ENCODE assay signal across 21 mouse cellular contexts in the genomic region with DNA sequence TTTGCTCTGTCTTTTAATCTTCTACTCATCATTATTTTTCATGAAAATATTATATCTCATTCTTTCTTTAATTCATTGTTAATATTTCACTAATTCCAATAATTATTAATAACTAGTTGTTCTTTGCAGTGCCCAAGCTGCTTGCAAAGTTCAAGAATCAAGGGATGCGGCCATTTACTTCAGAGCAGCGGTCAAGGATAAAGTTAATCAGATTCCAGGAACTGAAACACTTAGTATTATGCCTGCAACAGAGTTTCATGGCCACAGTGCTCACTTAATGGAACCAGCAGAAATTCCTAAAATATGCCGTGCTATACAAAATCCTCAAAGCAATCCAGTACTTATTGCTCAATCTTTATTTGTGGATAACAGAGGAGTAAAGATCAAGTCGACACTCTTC.
DNase-seq lines count a peak whose midpoint lies in the region; ATAC-seq and TF ChIP-seq lines count a peak whose summit lies in the region.
"Had no signal": no experiment of that assay in that cellular context is flagged by ENCODE, and none has a peak within 500 bp of the region (broad histone marks: within the 10 kb centered on the region; RNA-seq: fewer than 3 reads in every experiment).

No protein-coding gene starts in this region.

- TF ChIP-seq POLR2A in kidney, adult 2 months (IDR thresholded peaks at IDR 0.05; ENCODE audit: low read depth, low read length) = no peak

- peak; percentile 80 for DNase-seq in kidney, adult 2 months
- no peak for DNase-seq in kidney, postnatal 14 days
- peak; percentile 7 to 21 for DNase-seq in kidney, adult 8-10 months
- peak; percentile 69 for DNase-seq in kidney, adult 9 months
- DNase-seq: adrenal gland, adult 2 months; adrenal gland, adult 8-10 months; adrenal gland, postnatal 10 days; adrenal gland, postnatal 14 days; adrenal gland, postnatal 25 days; adrenal gland, postnatal 36 days; B cell, adult 2 months; cerebellum, adult 11 months; cerebellum, adult 11-12 months; cerebellum, adult 18-20 months had no signal

- H3K4me1 ChIP-seq in kidney, adult 2 months (ENCODE audit: control insufficient read depth, insufficient read depth, low read length) = peaks cover 7% of the 10 kb centered on the region
- H3K4me1 ChIP-seq in kidney, embryonic 16.5 days (ENCODE audit: insufficient read depth, low read length) = no peaks in the 10 kb centered on the region
- no peaks in the 10 kb centered on the region for H3K4me1 ChIP-seq in kidney, embryonic 14.5 days (ENCODE audit: control insufficient read depth, insufficient read depth, low read length)

- 48% methylated on average over 4 of the region's 4 CpGs for WGBS in kidney, adult 2 months
- WGBS in kidney, embryonic 16.5 days = 82% methylated on average over 4 of the region's 4 CpGs
- WGBS in kidney, embryonic 14.5 days = 78% methylated on average over 4 of the region's 4 CpGs

- H3K4me3 ChIP-seq in kidney, adult 2 months (ENCODE audit: insufficient read depth, low read depth, low read length) = no peak overlapping the region
- H3K4me3 ChIP-seq in kidney, embryonic 16.5 days (ENCODE audit: low read length) = no peak overlapping the region
- H3K4me3 ChIP-seq in kidney, embryonic 14.5 days (ENCODE audit: low read length) = no peak overlapping the region

- no peak overlapping the region for H3K9ac ChIP-seq in kidney, embryonic 16.5 days (replicated peaks; ENCODE audit: low read length)
- H3K9ac ChIP-seq in kidney, embryonic 14.5 days (ENCODE audit: low read depth, low read length) = no peak overlapping the region

- H3K36me3 ChIP-seq in kidney, adult 2 months (ENCODE audit: control insufficient read depth, insufficient read depth, low read length) = no peaks in the 10 kb centered on the region
- no peaks in the 10 kb centered on the region for H3K36me3 ChIP-seq in kidney, embryonic 16.5 days (ENCODE audit: insufficient read depth, low read length)
- H3K36me3 ChIP-seq in kidney, embryonic 14.5 days (ENCODE audit: control insufficient read depth, insufficient read depth, low read length) = no peaks in the 10 kb centered on the region
- H3K36me3 ChIP-seq: G1E had no signal

- no peaks in the 10 kb centered on the region for H3K27me3 ChIP-seq in kidney, adult 2 months (replicated peaks; ENCODE audit: control insufficient read depth, insufficient read depth, low read length)
- H3K27me3 ChIP-seq in kidney, embryonic 16.5 days (ENCODE audit: insufficient read depth, low read length) = no peaks in the 10 kb centered on the region
- no peaks in the 10 kb centered on the region for H3K27me3 ChIP-seq in kidney, embryonic 14.5 days (ENCODE audit: control insufficient read depth, insufficient read depth, low read length)
- H3K27me3 ChIP-seq: CH12.LX, Patski had no signal

- no peak for ATAC-seq in kidney, embryonic 16.5 days (ENCODE audit: low FRiP score, low TSS enrichment)
- ATAC-seq in kidney, embryonic 14.5 days (ENCODE audit: low FRiP score, low TSS enrichment) = no peak
- ATAC-seq: activated CD4-positive, CD25-positive, alpha-beta regulatory T cell, adult 4 months; CD4-positive, CD25-positive, alpha-beta regulatory T cell, adult 4 months; Patski had no signal

- H3K4me2 ChIP-seq in kidney, embryonic 16.5 days (replicated peaks; ENCODE audit: low read depth, low read length) = no peak overlapping the region
- no peak overlapping the region for H3K4me2 ChIP-seq in kidney, embryonic 14.5 days (replicated peaks; ENCODE audit: low read depth, low read length)

- no peak overlapping the region for H3K27ac ChIP-seq in kidney, adult 2 months (ENCODE audit: insufficient read depth, low read depth, low read length)
- no peak overlapping the region for H3K27ac ChIP-seq in kidney, embryonic 16.5 days (ENCODE audit: low read length)
- no peak overlapping the region for H3K27ac ChIP-seq in kidney, embryonic 14.5 days (ENCODE audit: low read depth, low read length)

- no peaks in the 10 kb centered on the region for H3K9me3 ChIP-seq in kidney, embryonic 16.5 days (ENCODE audit: low read length)
- H3K9me3 ChIP-seq in kidney, embryonic 14.5 days (ENCODE audit: control insufficient read depth, low read length) = no peaks in the 10 kb centered on the region
- H3K9me3 ChIP-seq: G1E had no signal

- no peak for TF ChIP-seq CTCF in kidney, adult 2 months (conservative IDR thresholded peaks at IDR 0.05; ENCODE audit: insufficient read depth, insufficient read length, low read depth, low read length)
